Mouse (Mus musculus) heart, embryonic 16.5 days (tissue): ENCODE measurements around the gene Susd4. TPM values are rescaled to one million over a fixed set of nuclear protein-coding genes. Genes with fewer than 3 reads are reported as not detected.

Experiments
- ATAC-seq: fragments of 200-750 bp; cut with Nextera tagmentation; replicated peaks from 2 replicates; pipeline ENCODE4 v1.8.0; 2017; ENCODE audit warnings: moderate number of reproducible peaks; ENCODE audit not compliant: insufficient read depth, low FRiP score; ENCODE audit errors: extremely low read depth
- H3K27ac ChIP-seq: fragments of 300-500 bp; sonication (generic); 2 replicates; pipeline ENCODE4 v1.5.1; 2014; ENCODE audit warnings: mild to moderate bottlenecking, low read length, control low read depth, moderate library complexity
- H3K27me3 ChIP-seq: fragments of 300-500 bp; sonication (generic); 2 replicates; pipeline ENCODE4 v1.6.1; 2014; ENCODE audit warnings: low read length, mixed read lengths; ENCODE audit not compliant: control insufficient read depth, insufficient read depth
- H3K36me3 ChIP-seq: fragments of 300-500 bp; sonication (generic); 2 replicates; pipeline ENCODE4 v1.6.1; 2014; ENCODE audit not compliant: control insufficient read depth, insufficient read depth
- H3K4me1 ChIP-seq: fragments of 300-500 bp; sonication (generic); 2 replicates; pipeline ENCODE4 v1.6.1; 2014; ENCODE audit warnings: low read length, mixed read lengths; ENCODE audit not compliant: control insufficient read depth, insufficient read depth
- H3K4me2 ChIP-seq: fragments of 300-500 bp; sonication (generic); 2 replicates; pipeline ENCODE4 v1.6.1; 2014; ENCODE audit warnings: low read depth, mild to moderate bottlenecking, control low read depth, low read length
- H3K4me3 ChIP-seq: fragments of 300-500 bp; sonication (generic); 2 replicates; pipeline ENCODE4 v1.5.1; 2014; ENCODE audit warnings: mild to moderate bottlenecking, control low read depth, low read length
- H3K9ac ChIP-seq: fragments of 300-500 bp; sonication (generic); 2 replicates; pipeline ENCODE4 v1.6.1; 2014; ENCODE audit warnings: low read length, control low read depth
- H3K9me3 ChIP-seq: fragments of 300-500 bp; sonication (generic); replicated peaks from 2 replicates; pipeline ENCODE4 v1.6.1; 2016; ENCODE audit warnings: low read length; ENCODE audit not compliant: control insufficient read depth
- WGBS: fragments of 180-500 bp; shearing (Covaris S2); extraction: QIAGEN DNeasy Blood & Tissue Kit; methylation state at CpG from one replicate; pipeline ENCODE4 v1.1.7; 2014; 5-methylcytosine and 5-hydroxymethylcytosine counted together
- polyA plus RNA-seq: library from polyadenylated mRNA; unstranded; fragments of >200 nt; fragmentation: Nextera tagmentation; extraction: Ambion mirVana; gene quantifications from 2 replicates; pipeline ENCODE4 v1.2.1, GENCODE M21; 2015

Susd4 gene
- polyA plus RNA-seq, 1 experiment from 2014 or later, result 5.3 TPM

DNA sequence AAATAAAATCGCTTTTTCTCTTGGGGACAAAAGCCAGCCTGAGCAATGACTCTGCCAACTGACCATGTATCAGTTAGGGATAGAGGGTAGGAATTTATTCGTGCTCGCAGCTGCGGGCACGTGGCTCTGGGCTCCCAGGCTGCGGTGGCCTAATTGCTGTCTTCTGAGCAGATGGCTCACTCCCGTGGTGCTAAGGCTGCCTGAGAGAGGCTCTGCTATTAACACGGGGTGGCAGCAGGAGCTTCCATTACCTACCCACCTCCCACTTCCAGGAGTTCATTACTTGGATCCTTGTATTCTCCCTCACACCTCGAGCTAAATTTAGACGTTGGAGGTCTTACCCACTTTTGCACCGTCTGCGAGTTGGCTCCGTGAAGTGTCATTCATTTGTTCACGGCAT, 33.4 kb downstream of the Susd4 start:
- Histone ChIP-seq H3K27ac (no peak overlapping the region), H3K4me1 (peaks cover 14% of the 10 kb centered on the region), H3K27me3 (no peaks in the 10 kb centered on the region), H3K9ac (no peak overlapping the region; the same call in 1 of the 2 replicates), H3K9me3 (no peaks in the 10 kb centered on the region), H3K4me3 (no peak overlapping the region), H3K4me2 (peak overlapping the region; percentile 33), H3K36me3 (no peaks in the 10 kb centered on the region)
- no peak for ATAC-seq
- 40% methylated on average over 14 of the region's 14 CpGs for WGBS

GRCm38 (mm10) chr1:182801590-182801989, 37.9 kb downstream of the Susd4 start:
- H3K4me1 ChIP-seq, result peaks cover 4% of the 10 kb centered on the region
- H3K36me3 ChIP-seq, result no peaks in the 10 kb centered on the region
- WGBS, result 71% methylated on average over 2 of the region's 2 CpGs
- no peak overlapping the region for H3K27ac ChIP-seq
- no peaks in the 10 kb centered on the region for H3K27me3 ChIP-seq
- H3K4me2 ChIP-seq, result no peak overlapping the region
- ATAC-seq, result no peak
- no peak overlapping the region for H3K9ac ChIP-seq
- no peak overlapping the region for H3K4me3 ChIP-seq
- H3K9me3 ChIP-seq, result no peaks in the 10 kb centered on the region

- H3K36me3 ChIP-seq, result no peaks in the 10 kb centered on the region
- no peak overlapping the region for H3K4me2 ChIP-seq
- 79% methylated on average over 15 of the region's 15 CpGs for WGBS
Measured at GRCm38 (mm10) chr1:182802891-182803290, 39.2 kb downstream of the Susd4 start.

GRCm38 (mm10) chr1:182813991-182814390, 50.3 kb downstream of the Susd4 start:
- peaks cover 22% of the 10 kb centered on the region for H3K4me1 ChIP-seq
- H3K9ac ChIP-seq, result no peak overlapping the region
- H3K27me3 ChIP-seq, result no peaks in the 10 kb centered on the region
- peaks cover 9% of the 10 kb centered on the region for H3K9me3 ChIP-seq
- no peak overlapping the region for H3K4me3 ChIP-seq
- H3K4me2 ChIP-seq, result no peak overlapping the region
- H3K27ac ChIP-seq, result no peak overlapping the region
- 45% methylated on average over 7 of the region's 7 CpGs for WGBS
- ATAC-seq, result peak; percentile 55; the same call in 1 of the 2 replicates
- no peaks in the 10 kb centered on the region; the same call in 1 of the 2 replicates for H3K36me3 ChIP-seq

More at GRCm38 (mm10) chr1:182802891-182803290, 39.2 kb downstream of the Susd4 start:
- Histone ChIP-seq H3K4me1 (no peaks in the 10 kb centered on the region), H3K27me3 (no peaks in the 10 kb centered on the region), H3K9me3 (no peaks in the 10 kb centered on the region), H3K9ac (no peak overlapping the region), H3K27ac (no peak overlapping the region), H3K4me3 (no peak overlapping the region)
- ATAC-seq, result no peak

DNA sequence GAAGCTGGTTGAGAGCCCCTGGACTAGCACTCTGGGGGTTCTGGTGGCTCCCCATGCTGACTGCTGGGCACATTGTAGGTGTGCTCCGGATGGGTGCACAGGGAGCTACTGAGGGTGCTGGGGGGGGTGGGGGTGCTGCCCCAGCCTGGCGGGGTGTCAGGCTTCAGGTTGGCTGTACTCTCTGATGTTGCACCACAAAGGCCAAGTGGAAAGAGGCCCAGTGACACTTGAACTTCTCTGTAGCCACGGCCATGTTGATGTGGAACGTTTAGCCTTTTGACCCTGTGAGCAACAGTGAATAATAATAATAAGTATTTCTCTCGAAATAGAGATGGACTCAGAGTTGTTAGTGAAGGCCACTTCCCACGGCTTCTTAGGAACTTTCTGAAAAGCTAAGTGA, 50.9 kb downstream of the Susd4 start:
- Histone ChIP-seq H3K4me2 (no peak overlapping the region), H3K27me3 (no peaks in the 10 kb centered on the region), H3K36me3 (no peaks in the 10 kb centered on the region; the same call in 1 of the 2 replicates), H3K4me1 (peaks cover 23% of the 10 kb centered on the region), H3K27ac (no peak overlapping the region), H3K4me3 (no peak overlapping the region), H3K9me3 (peaks cover 9% of the 10 kb centered on the region), H3K9ac (no peak overlapping the region)
- WGBS, result 80% methylated on average over 6 of the region's 6 CpGs
- ATAC-seq, result no peak

- H3K27ac ChIP-seq, result no peak overlapping the region
- no peaks in the 10 kb centered on the region for H3K27me3 ChIP-seq
- H3K9me3 ChIP-seq, result peaks cover 5% of the 10 kb centered on the region
- ATAC-seq, result no peak
- no peaks in the 10 kb centered on the region; the same call in 1 of the 2 replicates for H3K36me3 ChIP-seq
- WGBS, result 51% methylated on average over 5 of the region's 5 CpGs
- no peak overlapping the region for H3K4me3 ChIP-seq
- peaks cover 23% of the 10 kb centered on the region for H3K4me1 ChIP-seq
- no peak overlapping the region for H3K9ac ChIP-seq
- H3K4me2 ChIP-seq, result no peak overlapping the region
Measured at GRCm38 (mm10) chr1:182817106-182817505, 53.4 kb downstream of the Susd4 start.

GRCm38 (mm10) chr1:182817624-182818023, 54.0 kb downstream of the Susd4 start:
- Histone ChIP-seq H3K4me2 (0 out of 2 replicates have a peak overlapping the region, but pooled peaks have one; percentile 20), H3K27me3 (no peaks in the 10 kb centered on the region), H3K4me3 (no peak overlapping the region), H3K27ac (no peak overlapping the region), H3K9me3 (no peaks in the 10 kb centered on the region), H3K9ac (no peak overlapping the region), H3K4me1 (peaks cover 23% of the 10 kb centered on the region), H3K36me3 (no peaks in the 10 kb centered on the region)
- 14% methylated on average over 6 of the region's 6 CpGs for WGBS
- ATAC-seq, result no peak; the same call in 1 of the 2 replicates

DNA sequence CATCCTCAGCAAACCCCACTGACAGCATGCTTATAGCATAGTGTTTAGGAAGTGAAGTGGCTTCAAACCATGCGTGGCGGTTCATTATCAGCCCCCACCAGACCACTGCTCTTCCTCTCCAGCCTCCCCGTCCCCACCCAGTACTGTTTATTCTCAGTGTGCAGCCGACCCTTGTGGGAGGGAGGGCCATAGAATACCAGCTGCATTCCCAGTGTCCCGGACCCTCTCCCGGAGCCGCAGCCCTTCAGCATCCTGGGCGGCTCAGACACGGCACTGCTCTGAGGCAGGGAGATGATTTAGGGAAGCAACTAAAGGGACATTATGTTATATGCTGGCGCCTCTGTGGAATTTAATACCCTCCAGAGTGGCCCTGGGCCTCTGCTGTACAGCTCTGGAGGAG, 55.3 kb downstream of the Susd4 start:
- no peak overlapping the region for H3K4me2 ChIP-seq
- WGBS, result 28% methylated on average over 10 of the region's 10 CpGs
- no peaks in the 10 kb centered on the region for H3K9me3 ChIP-seq
- H3K4me3 ChIP-seq, result no peak overlapping the region
- H3K9ac ChIP-seq, result peak overlapping the region; percentile 11; the same call in 1 of the 2 replicates
- peaks cover 19% of the 10 kb centered on the region for H3K4me1 ChIP-seq
- no peaks in the 10 kb centered on the region for H3K27me3 ChIP-seq
- ATAC-seq, result peak; percentile 33; the same call in 1 of the 2 replicates
- H3K27ac ChIP-seq, result no peak overlapping the region
- no peaks in the 10 kb centered on the region for H3K36me3 ChIP-seq

DNA sequence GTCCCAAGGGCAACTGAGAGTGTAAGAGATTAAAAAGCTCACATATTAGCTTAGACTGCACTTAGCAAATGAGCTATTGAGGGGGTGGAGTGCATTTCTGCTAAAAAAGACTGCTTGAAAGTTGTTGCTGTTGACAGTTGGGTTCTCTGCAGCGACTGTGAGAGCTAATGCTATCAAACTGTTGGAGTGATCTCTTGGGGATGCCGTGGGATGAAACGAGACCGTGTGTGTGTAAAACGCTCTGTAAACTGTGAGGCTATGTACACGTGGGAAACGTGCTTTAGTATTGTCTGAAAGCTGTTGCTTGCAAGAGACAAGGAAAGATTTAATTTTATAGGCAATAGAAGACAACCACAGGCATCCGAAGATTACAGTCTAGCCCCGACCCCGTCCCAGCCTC, 59.1 kb downstream of the Susd4 start:
- Histone ChIP-seq H3K9ac (no peak overlapping the region), H3K27ac (no peak overlapping the region), H3K27me3 (no peaks in the 10 kb centered on the region), H3K4me1 (peaks cover 7% of the 10 kb centered on the region), H3K36me3 (no peaks in the 10 kb centered on the region), H3K4me3 (no peak overlapping the region), H3K9me3 (no peaks in the 10 kb centered on the region), H3K4me2 (no peak overlapping the region)
- 73% methylated on average over 10 of the region's 10 CpGs for WGBS
- ATAC-seq, result no peak
